Mouse (Mus musculus): Measurements from ENCODE around the gene Gm5072. TPM values are rescaled to one million over a fixed set of nuclear protein-coding genes. Genes with fewer than 3 reads are reported as not detected.

The Gm5072 gene
- polyA plus RNA-seq (2015; fragmentation: Illumina TruSeq; extraction: RNeasy Lipid Tissue Mini Kit (QIAGEN cat#74804); ENCODE audit: low read depth, low replicate concordance): not detected

GRCm38 (mm10) chrX:91392200-91392599 lies at the start of gene Gm5072:
Gene Gm5072 (plus strand): TSS chrX:91392500.

Other genes with a start within 250 kb of the Gm5072 start
- not detected for gene Mageb2, start 60.8 kb upstream of the Gm5072 start, polyA plus RNA-seq (2015; fragmentation: Illumina TruSeq; extraction: RNeasy Lipid Tissue Mini Kit (QIAGEN cat#74804); ENCODE audit: low read depth, low replicate concordance)
- not detected for gene Gm8914, start 87.6 kb downstream of the Gm5072 start, polyA plus RNA-seq (2015; fragmentation: Illumina TruSeq; extraction: RNeasy Lipid Tissue Mini Kit (QIAGEN cat#74804); ENCODE audit: low read depth, low replicate concordance)
- gene 1700084M14Rik, start 183.4 kb downstream of the Gm5072 start, polyA plus RNA-seq (2015; fragmentation: Illumina TruSeq; extraction: RNeasy Lipid Tissue Mini Kit (QIAGEN cat#74804); ENCODE audit: low read depth, low replicate concordance): not detected
- not detected for gene Gm14781, start 239.7 kb downstream of the Gm5072 start, polyA plus RNA-seq (2015; fragmentation: Illumina TruSeq; extraction: RNeasy Lipid Tissue Mini Kit (QIAGEN cat#74804); ENCODE audit: low read depth, low replicate concordance)